ENCODE assay signal across 1 mouse cellular context in the genomic region with DNA sequence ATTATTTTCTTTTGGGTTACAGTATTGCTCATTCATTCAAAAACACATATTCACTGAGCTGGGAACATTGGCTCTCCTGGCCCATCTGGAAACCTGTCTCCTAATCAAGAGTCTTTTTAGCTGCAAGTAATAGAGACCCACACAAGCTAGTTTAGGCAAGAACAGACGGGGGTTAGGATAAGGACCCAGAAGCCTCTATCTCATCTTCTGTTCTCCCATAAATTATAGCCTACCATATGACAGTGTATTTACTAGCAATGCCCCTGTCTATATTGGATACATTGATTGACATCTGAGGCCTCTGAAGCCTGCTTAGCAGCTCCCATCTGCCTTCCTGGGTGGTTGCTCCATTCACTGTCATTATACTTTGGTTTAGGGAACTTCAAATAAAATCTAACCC.
TF ChIP-seq lines count a peak whose summit lies in the region.

No protein-coding gene starts in this region.

TF ChIP-seq in MEL, 35 proteins besides CTCF, POLR2A, EP300 and RAD21 (continued from another document):
- TF ChIP-seq NRF1 (IDR thresholded peaks at IDR 0.05; ENCODE audit: insufficient read depth, low read depth, low read length, poor library complexity, severe bottlenecking) = no peak
- no peak for TF ChIP-seq CHD2 (IDR thresholded peaks at IDR 0.05; ENCODE audit: low read length)
- TF ChIP-seq NELFE (IDR thresholded peaks at IDR 0.05; ENCODE audit: low read depth, low read length) = no peak
- TF ChIP-seq GATA1 (IDR thresholded peaks at IDR 0.05; ENCODE audit: low read depth, low read length) = no peak
